Comparison of ENCODE assay signal across 33 mouse cellular contexts in genomic region chr10:98461538-98461937, GRCm38 (mm10).
"Had no signal": no experiment of that assay in that cellular context is flagged by ENCODE, and none has a peak within 500 bp of the region (broad histone marks: within the 10 kb centered on the region; RNA-seq: fewer than 3 reads in every experiment).

No protein-coding gene starts in this region.

- ATAC-seq: hindbrain, embryonic 16.5 days; hindbrain, postnatal 0 days; inflammation-experienced regulatory T-cells, adult 6 months had no signal

- H3K9ac ChIP-seq: heart, embryonic 12.5 days; heart, embryonic 13.5 days; heart, embryonic 15.5 days; hindbrain, embryonic 12.5 days; hindbrain, embryonic 13.5 days; hindbrain, embryonic 14.5 days; hindbrain, embryonic 15.5 days; kidney, embryonic 15.5 days had no signal

- H3K4me2 ChIP-seq: heart, embryonic 11.5 days; heart, embryonic 12.5 days; heart, embryonic 13.5 days; heart, embryonic 15.5 days; hindbrain, embryonic 12.5 days; hindbrain, embryonic 13.5 days; hindbrain, embryonic 14.5 days; hindbrain, embryonic 15.5 days; kidney, embryonic 15.5 days had no signal

- H3K4me1 ChIP-seq: heart, embryonic 10.5 days; heart, embryonic 12.5 days; heart, embryonic 13.5 days; heart, embryonic 15.5 days; hindbrain, embryonic 10.5 days; hindbrain, embryonic 12.5 days; hindbrain, embryonic 13.5 days; hindbrain, embryonic 15.5 days; kidney, embryonic 15.5 days had no signal

- H3K27me3 ChIP-seq: heart, embryonic 12.5 days; heart, embryonic 13.5 days; heart, embryonic 15.5 days; hindbrain, embryonic 12.5 days; hindbrain, embryonic 13.5 days; hindbrain, embryonic 15.5 days; kidney, embryonic 15.5 days had no signal

- H3K9me3 ChIP-seq: heart, embryonic 10.5 days; heart, embryonic 12.5 days; heart, embryonic 13.5 days; heart, embryonic 15.5 days; hindbrain, embryonic 10.5 days; hindbrain, embryonic 12.5 days; hindbrain, embryonic 13.5 days; hindbrain, embryonic 15.5 days; kidney, embryonic 15.5 days had no signal

- H3K27ac ChIP-seq: heart, embryonic 10.5 days; heart, embryonic 13.5 days; heart, embryonic 15.5 days; hindbrain, embryonic 10.5 days; hindbrain, embryonic 12.5 days; hindbrain, embryonic 13.5 days; hindbrain, embryonic 14.5 days; hindbrain, embryonic 15.5 days; hindbrain, postnatal 0 days; kidney, embryonic 15.5 days; kidney, postnatal 0 days; layer of hippocampus, adult 2 months; left cerebral cortex, adult 2 months had no signal

- H3K36me3 ChIP-seq: heart, embryonic 10.5 days; heart, embryonic 12.5 days; heart, embryonic 13.5 days; heart, embryonic 15.5 days; hindbrain, embryonic 10.5 days; hindbrain, embryonic 12.5 days; hindbrain, embryonic 13.5 days; hindbrain, embryonic 15.5 days; kidney, embryonic 15.5 days had no signal

- DNase-seq: heart, postnatal 10 days; heart, postnatal 14 days; heart, postnatal 36 days; heart, postnatal 4 days; kidney, adult 11 months; kidney, adult 18-20 months; kidney, adult 2 months; kidney, adult 8-10 months; kidney, adult 9 months; kidney, postnatal 10 days; kidney, postnatal 14 days; kidney, postnatal 25 days; kidney, postnatal 36 days; kidney, postnatal 4 days; layer of hippocampus, adult 9-11 months; layer of hippocampus, postnatal 36 days had no signal

- H3K4me3 ChIP-seq: heart, embryonic 10.5 days; heart, embryonic 12.5 days; heart, embryonic 13.5 days; heart, embryonic 15.5 days; hindbrain, embryonic 10.5 days; hindbrain, embryonic 12.5 days; hindbrain, embryonic 13.5 days; hindbrain, embryonic 15.5 days; kidney, embryonic 15.5 days; layer of hippocampus, adult 2 months; left cerebral cortex, adult 2 months had no signal
